Mouse (Mus musculus) embryonic facial prominence, embryonic 12.5 days (tissue): ENCODE measurements at regions not wholly inside any gene's neighbourhood (a gene's known extent, or its start where the extent isn't known, plus 50 kb on each side); places are given as distances from the start of the nearest gene placed in this dataset.

ENCODE experiments used
- ATAC-seq: fragments of 200-750 bp; cut with Nextera tagmentation; 2 replicates; pipeline ENCODE4 v1.8.0; 2017; ENCODE audit not compliant: insufficient number of reproducible peaks, insufficient read depth, low FRiP score, low TSS enrichment
- H3K27ac ChIP-seq: fragments of 300-500 bp; sonication (generic); 2 replicates; pipeline ENCODE4 v1.5.1; 2016; ENCODE audit warnings: mild to moderate bottlenecking
- H3K27me3 ChIP-seq: fragments of 300-500 bp; sonication (generic); 2 replicates; pipeline ENCODE4 v1.6.1; 2016; ENCODE audit warnings: mild to moderate bottlenecking, moderate library complexity
- H3K36me3 ChIP-seq: fragments of 300-500 bp; sonication (generic); 2 replicates; pipeline ENCODE4 v1.6.1; 2016; ENCODE audit warnings: mild to moderate bottlenecking
- H3K4me1 ChIP-seq: fragments of 300-500 bp; sonication (generic); 2 replicates; pipeline ENCODE4 v1.6.1; 2016
- H3K4me2 ChIP-seq: fragments of 300-500 bp; sonication (generic); replicated peaks from 2 replicates; pipeline ENCODE4 v1.6.1; 2016; ENCODE audit warnings: mild to moderate bottlenecking, moderate library complexity
- H3K4me3 ChIP-seq: fragments of 300-500 bp; sonication (generic); 2 replicates; pipeline ENCODE4 v1.5.1; 2016; ENCODE audit warnings: mild to moderate bottlenecking
- H3K9ac ChIP-seq: fragments of 300-500 bp; sonication (generic); 2 replicates; pipeline ENCODE4 v1.6.1; 2016; ENCODE audit warnings: mild to moderate bottlenecking, moderate library complexity
- H3K9me3 ChIP-seq: fragments of 300-500 bp; sonication (generic); 2 replicates; pipeline ENCODE4 v1.6.1; 2016; ENCODE audit warnings: mild to moderate bottlenecking, moderate library complexity
- WGBS: fragments of 180-500 bp; shearing (Covaris S2); methylation state at CpG from one replicate; pipeline ENCODE4 v1.1.7; 2016; 5-methylcytosine and 5-hydroxymethylcytosine counted together

GRCm38 (mm10) chr12:39572147-39572546, 465.7 kb downstream of the Arl4a start:
- ATAC-seq: no peak
- 86% methylated on average over 1 of the region's 1 CpGs for WGBS
- Histone ChIP-seq H3K9me3 (no peaks in the 10 kb centered on the region), H3K27me3 (no peaks in the 10 kb centered on the region), H3K4me1 (no peaks in the 10 kb centered on the region), H3K27ac (no peak overlapping the region), H3K4me2 (no peak overlapping the region), H3K36me3 (no peaks in the 10 kb centered on the region), H3K9ac (no peak overlapping the region), H3K4me3 (no peak overlapping the region)

GRCm38 (mm10) chr12:39560734-39561446, 476.9 kb downstream of the Arl4a start:
- Histone ChIP-seq H3K27me3 (no peaks in the 10 kb centered on the region), H3K4me3 (no peak overlapping the region), H3K27ac (no peak overlapping the region), H3K4me2 (no peak overlapping the region), H3K4me1 (no peaks in the 10 kb centered on the region), H3K9ac (no peak overlapping the region), H3K9me3 (no peaks in the 10 kb centered on the region), H3K36me3 (no peaks in the 10 kb centered on the region)
- 77% methylated on average over 4 of the region's 4 CpGs for WGBS
- ATAC-seq: no peak

- 96% methylated on average over 3 of the region's 3 CpGs for WGBS
Measured at GRCm38 (mm10) chr12:39558491-39558890, 479.3 kb downstream of the Arl4a start.

GRCm38 (mm10) chr12:39536326-39536725, 501.5 kb downstream of the Arl4a start:
- Histone ChIP-seq H3K36me3 (no peaks in the 10 kb centered on the region), H3K4me3 (no peak overlapping the region), H3K4me2 (no peak overlapping the region), H3K27me3 (no peaks in the 10 kb centered on the region), H3K27ac (no peak overlapping the region), H3K4me1 (no peaks in the 10 kb centered on the region), H3K9ac (no peak overlapping the region), H3K9me3 (no peaks in the 10 kb centered on the region)
- ATAC-seq: no peak
- WGBS: 68% methylated on average over 2 of the region's 2 CpGs

More at GRCm38 (mm10) chr12:39558491-39558890, 479.3 kb downstream of the Arl4a start:
- Histone ChIP-seq H3K36me3 (no peaks in the 10 kb centered on the region), H3K27ac (no peak overlapping the region), H3K9me3 (no peaks in the 10 kb centered on the region), H3K4me2 (no peak overlapping the region), H3K4me1 (no peaks in the 10 kb centered on the region), H3K4me3 (no peak overlapping the region), H3K27me3 (no peaks in the 10 kb centered on the region), H3K9ac (no peak overlapping the region)
- no peak for ATAC-seq

- H3K27me3 ChIP-seq: no peaks in the 10 kb centered on the region
- no peak for ATAC-seq
Measured at GRCm38 (mm10) chr12:39528121-39528520, 509.7 kb downstream of the Arl4a start.

GRCm38 (mm10) chr12:39527216-39527600, 510.6 kb downstream of the Arl4a start:
- Histone ChIP-seq H3K4me3 (no peak overlapping the region), H3K4me2 (no peak overlapping the region), H3K36me3 (no peaks in the 10 kb centered on the region), H3K27me3 (no peaks in the 10 kb centered on the region), H3K27ac (no peak overlapping the region), H3K9ac (no peak overlapping the region), H3K4me1 (no peaks in the 10 kb centered on the region), H3K9me3 (no peaks in the 10 kb centered on the region)
- no peak for ATAC-seq
- 62% methylated on average over 3 of the region's 3 CpGs for WGBS

More at GRCm38 (mm10) chr12:39528121-39528520, 509.7 kb downstream of the Arl4a start:
- H3K4me1 ChIP-seq: no peaks in the 10 kb centered on the region
- H3K9ac ChIP-seq: no peak overlapping the region
- no peak overlapping the region for H3K4me3 ChIP-seq
- H3K27ac ChIP-seq: no peak overlapping the region
- 56% methylated on average over 4 of the region's 4 CpGs for WGBS
- H3K36me3 ChIP-seq: no peaks in the 10 kb centered on the region
- H3K9me3 ChIP-seq: no peaks in the 10 kb centered on the region
- H3K4me2 ChIP-seq: no peak overlapping the region

- Histone ChIP-seq H3K4me2 (no peak overlapping the region), H3K4me1 (no peaks in the 10 kb centered on the region), H3K27ac (no peak overlapping the region), H3K36me3 (no peaks in the 10 kb centered on the region), H3K27me3 (no peaks in the 10 kb centered on the region), H3K9ac (no peak overlapping the region), H3K9me3 (no peaks in the 10 kb centered on the region), H3K4me3 (no peak overlapping the region)
- no peak for ATAC-seq
- WGBS: 73% methylated on average over 6 of the region's 6 CpGs
Measured at GRCm38 (mm10) chr12:39526535-39527215, 511.1 kb downstream of the Arl4a start.

- Histone ChIP-seq H3K9me3 (no peaks in the 10 kb centered on the region), H3K4me1 (no peaks in the 10 kb centered on the region), H3K4me3 (no peak overlapping the region), H3K9ac (no peak overlapping the region), H3K27ac (no peak overlapping the region), H3K36me3 (no peaks in the 10 kb centered on the region), H3K27me3 (no peaks in the 10 kb centered on the region), H3K4me2 (no peak overlapping the region)
- no peak for ATAC-seq
- 77% methylated on average over 4 of the region's 4 CpGs for WGBS
Measured at GRCm38 (mm10) chr12:39515690-39516089, 522.1 kb downstream of the Arl4a start.

- 82% methylated on average over 5 of the region's 5 CpGs for WGBS
- no peaks in the 10 kb centered on the region for H3K4me1 ChIP-seq
- no peaks in the 10 kb centered on the region for H3K9me3 ChIP-seq
- no peak overlapping the region for H3K27ac ChIP-seq
- H3K27me3 ChIP-seq: no peaks in the 10 kb centered on the region
- H3K9ac ChIP-seq: no peak overlapping the region
- no peak for ATAC-seq
- no peak overlapping the region for H3K4me3 ChIP-seq
- no peaks in the 10 kb centered on the region for H3K36me3 ChIP-seq
- no peak overlapping the region for H3K4me2 ChIP-seq
Measured at GRCm38 (mm10) chr12:39510855-39511254, 527.0 kb downstream of the Arl4a start.

- Histone ChIP-seq H3K4me3 (no peak overlapping the region), H3K4me2 (peak overlapping the region; percentile 15; the same call in 1 of the 2 replicates), H3K36me3 (no peaks in the 10 kb centered on the region), H3K9me3 (no peaks in the 10 kb centered on the region), H3K27ac (no peak overlapping the region), H3K27me3 (no peaks in the 10 kb centered on the region), H3K9ac (no peak overlapping the region), H3K4me1 (no peaks in the 10 kb centered on the region)
- ATAC-seq: no peak
- WGBS: 19% methylated on average over 13 of the region's 13 CpGs
Measured at GRCm38 (mm10) chr12:39510073-39510812, 527.6 kb downstream of the Arl4a start.

- no peak for ATAC-seq
- Histone ChIP-seq H3K27me3 (no peaks in the 10 kb centered on the region), H3K27ac (no peak overlapping the region), H3K4me3 (no peak overlapping the region), H3K9me3 (no peaks in the 10 kb centered on the region), H3K36me3 (no peaks in the 10 kb centered on the region), H3K9ac (no peak overlapping the region), H3K4me1 (no peaks in the 10 kb centered on the region), H3K4me2 (no peak overlapping the region)
- WGBS: 42% methylated on average over 2 of the region's 2 CpGs
Measured at GRCm38 (mm10) chr12:39496203-39496602, 541.6 kb downstream of the Arl4a start.
